Mouse (Mus musculus) spleen, adult 2 months (tissue): Measurements from ENCODE around the gene Rnaseh1.

Source experiments
- CTCF ChIP-seq: fragments of 200-500 bp; IDR thresholded peaks from 2 replicates; pipeline ENCODE4 v1.5.1; 2011; ENCODE audit warnings: mild to moderate bottlenecking, inconsistent platforms; ENCODE audit not compliant: insufficient read depth, insufficient read length, insufficient replicate concordance; ENCODE audit errors: extremely low read depth
- POLR2A ChIP-seq: fragments of 200-500 bp; IDR thresholded peaks from 2 replicates; pipeline ENCODE4 v1.6.1; 2011; ENCODE audit warnings: low read depth, low read length, inconsistent platforms

- no peak for TF ChIP-seq POLR2A
- TF ChIP-seq CTCF, result no peak
Measured at GRCm38 (mm10) chr12:28697821-28698595, 48.6 kb downstream of the Rnaseh1 start.
